Mouse (Mus musculus) bone marrow macrophage, adult 2 months (primary cell): ENCODE measurements around the gene Pla2g5. TPM values are rescaled to one million over a fixed set of nuclear protein-coding genes. Genes with fewer than 3 reads are reported as not detected.

Experiments used
- H3K27ac ChIP-seq: 2 replicates; pipeline ENCODE4 v1.5.1; 2012; ENCODE audit warnings: low read depth, low read length; ENCODE audit not compliant: insufficient read depth
- H3K4me1 ChIP-seq: 2 replicates; pipeline ENCODE4 v1.6.1; 2012; ENCODE audit warnings: low read length; ENCODE audit not compliant: control insufficient read depth, insufficient read depth
- H3K4me3 ChIP-seq: 2 replicates; pipeline ENCODE4 v1.5.1; 2012; ENCODE audit warnings: mild to moderate bottlenecking, low read length, moderate library complexity; ENCODE audit not compliant: insufficient read depth
- CTCF ChIP-seq: IDR thresholded peaks from 2 replicates; pipeline ENCODE4 v1.5.1; 2012; ENCODE audit warnings: low read depth, mild to moderate bottlenecking, low read length, moderate library complexity
- POLR2A ChIP-seq: IDR thresholded peaks from 2 replicates; pipeline ENCODE4 v1.6.1; 2012; ENCODE audit warnings: mild to moderate bottlenecking, low read depth, low read length, borderline replicate concordance
- polyA plus RNA-seq: library from polyadenylated mRNA; stranded (reverse); fragments of >200 nt; gene quantifications from 2 replicates; pipeline ENCODE4 v1.2.4, GENCODE M21; 2012; ENCODE audit not compliant: missing spikeins, insufficient read depth, insufficient read length

Pla2g5 gene
- polyA plus RNA-seq, 1 experiment = not detected

DNA sequence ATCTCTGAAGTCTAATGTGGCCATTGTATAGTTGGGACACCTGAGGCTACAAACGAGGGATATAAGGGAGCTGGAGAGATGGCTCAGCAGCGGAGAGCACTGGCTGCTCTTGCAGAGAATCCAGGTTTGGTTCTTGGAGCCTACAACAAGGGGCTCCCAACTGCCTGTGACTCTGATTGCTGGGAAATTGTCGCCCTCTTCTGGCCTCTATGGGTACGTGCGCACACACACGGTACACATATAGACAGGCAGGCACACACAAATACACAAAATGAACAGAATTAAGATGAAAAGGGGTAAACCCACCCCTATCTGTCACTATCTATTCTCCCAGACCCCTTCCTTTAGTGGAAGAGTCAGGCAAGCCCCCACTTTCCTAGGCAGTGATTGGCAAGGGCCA is 110.7 kb downstream of the Pla2g5 start:
- Histone ChIP-seq H3K27ac (no peak overlapping the region), H3K4me3 (no peak overlapping the region), H3K4me1 (no peaks in the 10 kb centered on the region)
- TF ChIP-seq POLR2A (no peak), CTCF (no peak)

Other genes starting within 250 kb of the Pla2g5 start
- gene Vwa5b1, start 227.6 kb downstream of the Pla2g5 start, polyA plus RNA-seq = not detected in 2 replicates
- not detected in 2 replicates for gene Pla2g2c, start 138.7 kb downstream of the Pla2g5 start, polyA plus RNA-seq
- not detected in 2 replicates for gene Ubxn10, start 126.3 kb downstream of the Pla2g5 start, polyA plus RNA-seq
- gene Pla2g2f, start 105.9 kb downstream of the Pla2g5 start, polyA plus RNA-seq = not detected in 2 replicates
- gene Pla2g2d, start 87.7 kb downstream of the Pla2g5 start, polyA plus RNA-seq = not detected in 2 replicates
- gene Gm13030, start 10.5 kb upstream of the Pla2g5 start, polyA plus RNA-seq = not detected in 2 replicates
- gene Pla2g2e, start 14.5 kb upstream of the Pla2g5 start, polyA plus RNA-seq = 0.96 TPM in 1 of 2 replicates, not detected in the other
- 4.8 and 8.0 TPM in 2 replicates for gene Otud3, start 50.5 kb upstream of the Pla2g5 start, polyA plus RNA-seq
- not detected in 2 replicates for gene Rnf186, start 103.6 kb upstream of the Pla2g5 start, polyA plus RNA-seq
- 5.4 and 6.5 TPM in 2 replicates for gene Tmco4, start 109.4 kb upstream of the Pla2g5 start, polyA plus RNA-seq
- not detected in 2 replicates for gene Htr6, start 212.1 kb upstream of the Pla2g5 start, polyA plus RNA-seq
- 0.45 TPM in 1 of 2 replicates, not detected in the other for gene Nbl1, start 229.5 kb upstream of the Pla2g5 start, polyA plus RNA-seq